Mouse (Mus musculus) large intestine, adult 2 months (tissue): ENCODE results near the gene Plpp6. TPM values are rescaled to one million over a fixed set of nuclear protein-coding genes. Genes with fewer than 3 reads are reported as not detected.

Experiments used
- DNase-seq: peaks from one replicate; pipeline ENCODE4 v3.0.0-alpha.2; 2012; ENCODE audit warnings: low read depth, low spot score
- WGBS: fragments of 180-500 bp; shearing (Covaris S2); methylation state at CpG from one replicate; pipeline ENCODE4 v1.1.7; 2018; 5-methylcytosine and 5-hydroxymethylcytosine counted together
- polyA plus RNA-seq: library from polyadenylated mRNA; depleted of rRNA; stranded (reverse); fragments of >200 nt; gene quantifications from 2 replicates; pipeline ENCODE4 v1.2.3, GENCODE M21; 2012; rRNA removed

The Plpp6 gene
- polyA plus RNA-seq: 13.8 and 17.9 TPM in 2 replicates

DNA sequence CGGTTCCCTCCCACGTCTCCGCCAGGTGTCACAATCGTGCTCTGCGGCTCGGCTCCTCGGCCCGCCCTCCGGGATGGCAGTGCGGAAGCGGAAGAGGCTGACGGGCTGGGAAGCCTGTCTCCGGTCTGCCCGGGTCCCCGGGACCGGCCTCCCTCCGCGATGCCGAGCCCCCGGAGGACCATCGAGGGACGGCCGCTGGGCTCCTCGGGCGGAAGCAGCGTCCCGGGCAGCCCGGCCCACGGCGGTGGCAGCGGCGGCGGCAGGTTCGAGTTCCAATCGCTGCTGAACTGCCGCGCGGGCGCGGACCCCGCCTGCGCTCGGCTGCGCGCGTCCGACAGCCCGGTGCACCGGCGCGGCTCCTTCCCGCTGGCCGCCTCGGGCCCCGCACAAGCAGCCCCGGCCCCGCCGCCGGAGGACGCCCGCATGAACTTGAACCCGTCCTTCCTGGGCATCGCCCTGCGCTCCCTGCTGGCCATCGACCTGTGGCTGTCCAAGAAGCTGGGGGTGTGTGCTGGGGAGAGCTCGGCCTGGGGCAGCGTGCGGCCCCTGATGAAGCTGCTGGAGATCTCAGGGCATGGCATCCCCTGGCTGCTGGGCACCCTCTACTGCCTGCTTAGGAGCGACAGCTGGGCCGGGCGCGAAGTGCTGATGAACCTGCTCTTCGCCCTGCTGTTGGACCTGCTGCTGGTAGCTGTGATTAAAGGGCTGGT, at the start of gene Plpp6:
Plpp6 (plus strand) TSS at position 112 of the 710 bp plus-strand sequence.
- DNase-seq: peak; percentile 58
- under 1% methylated on average over 73 of the region's 73 CpGs for WGBS

DNA sequence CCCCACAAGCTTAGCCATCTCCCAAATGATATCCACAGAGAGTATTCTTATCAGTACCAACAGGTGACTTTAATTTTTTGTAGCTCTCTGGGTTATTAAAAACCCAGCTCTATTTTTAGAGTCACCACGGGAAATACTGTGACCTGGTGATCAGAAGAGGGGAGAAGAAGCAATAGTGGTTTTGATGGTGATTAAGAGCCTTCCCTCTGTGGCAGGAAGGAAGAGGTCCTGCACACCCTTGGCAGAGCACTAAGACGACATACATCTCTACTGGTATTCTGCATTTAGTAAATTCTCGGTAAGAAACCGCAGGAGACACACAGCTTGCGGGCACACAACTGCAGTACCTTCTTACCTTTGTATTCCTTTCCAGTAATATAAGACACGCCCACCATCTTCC, 49.2 kb upstream of the Plpp6 start:
- 73% methylated on average over 6 of the region's 6 CpGs for WGBS

DNA sequence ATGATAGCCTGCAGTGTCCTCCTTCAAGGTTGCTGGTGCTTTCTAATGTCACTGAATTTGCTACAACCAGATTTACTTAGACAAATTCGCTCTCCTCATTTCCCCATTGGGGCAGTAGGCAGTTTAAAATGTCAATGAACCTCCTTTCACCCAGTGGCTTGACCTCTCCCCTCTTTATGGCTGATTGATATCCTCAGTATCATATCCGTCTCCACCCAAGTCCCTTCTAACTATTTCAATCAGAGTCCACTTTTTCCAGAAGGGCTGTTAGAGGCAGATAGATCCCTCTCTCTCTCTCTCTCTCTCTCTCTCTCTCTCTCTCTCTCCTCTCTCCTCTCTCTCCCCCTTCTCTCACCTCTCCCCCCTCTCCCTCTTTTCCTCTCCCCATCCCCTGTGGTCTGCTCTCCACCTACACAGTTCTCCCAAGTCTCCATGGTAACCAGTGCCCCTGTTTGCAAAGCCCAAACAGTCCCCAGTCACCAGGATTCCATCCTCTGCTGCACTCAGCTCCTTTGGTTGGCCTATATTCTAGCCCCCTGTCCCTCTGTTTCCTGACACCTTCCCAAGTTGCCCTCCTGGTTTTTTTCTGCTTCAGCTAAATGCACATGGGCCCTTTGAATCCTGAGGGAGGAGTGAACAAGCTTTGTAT, 48.0 kb upstream of the Plpp6 start:
- WGBS: 51% methylated on average over 2 of the region's 2 CpGs
- no peak for DNase-seq

More for the DNA sequence above, 49.2 kb upstream of the Plpp6 start:
- DNase-seq: no peak

DNA sequence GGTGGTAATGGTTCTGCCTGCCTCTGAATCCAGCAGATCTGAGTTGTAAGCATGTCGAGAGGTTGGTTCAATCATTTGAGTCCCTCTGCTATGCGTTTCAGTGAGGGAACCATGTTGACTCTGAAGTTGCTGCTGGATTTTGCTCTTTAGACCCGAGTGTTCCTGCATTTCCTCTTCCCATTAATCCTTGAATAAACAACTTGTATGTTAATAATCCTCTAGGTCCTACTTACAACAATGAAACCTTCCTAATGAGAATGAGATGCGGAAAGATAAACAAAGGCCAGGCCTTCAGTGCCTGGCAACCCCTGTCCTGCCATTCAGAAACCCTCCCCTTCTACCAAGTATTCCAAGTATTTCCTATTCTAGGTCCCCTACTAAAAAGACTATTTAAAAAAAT, 47.3 kb upstream of the Plpp6 start:
- DNase-seq: no peak
- WGBS: 42% methylated on average over 4 of the region's 4 CpGs

DNA sequence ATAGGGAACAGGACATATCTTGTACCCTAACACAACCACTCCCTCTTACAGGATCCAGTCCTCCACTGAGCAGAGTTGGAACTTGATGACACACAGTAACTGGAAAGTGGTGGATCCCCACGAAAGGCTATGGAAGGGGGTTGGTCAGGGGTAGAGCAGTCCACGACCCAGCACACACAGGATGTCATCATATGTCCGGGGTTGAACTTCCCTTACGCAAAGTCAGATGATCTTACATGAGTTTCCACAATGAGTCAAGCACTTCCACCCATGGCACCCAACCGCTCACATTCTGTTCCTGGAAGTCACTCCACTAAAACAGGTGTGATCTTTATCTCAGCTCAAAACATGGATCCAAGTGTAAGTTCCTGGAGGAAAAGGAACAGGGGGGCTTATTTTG, 45.9 kb upstream of the Plpp6 start:
- 82% methylated on average over 5 of the region's 5 CpGs for WGBS
- no peak for DNase-seq

DNA sequence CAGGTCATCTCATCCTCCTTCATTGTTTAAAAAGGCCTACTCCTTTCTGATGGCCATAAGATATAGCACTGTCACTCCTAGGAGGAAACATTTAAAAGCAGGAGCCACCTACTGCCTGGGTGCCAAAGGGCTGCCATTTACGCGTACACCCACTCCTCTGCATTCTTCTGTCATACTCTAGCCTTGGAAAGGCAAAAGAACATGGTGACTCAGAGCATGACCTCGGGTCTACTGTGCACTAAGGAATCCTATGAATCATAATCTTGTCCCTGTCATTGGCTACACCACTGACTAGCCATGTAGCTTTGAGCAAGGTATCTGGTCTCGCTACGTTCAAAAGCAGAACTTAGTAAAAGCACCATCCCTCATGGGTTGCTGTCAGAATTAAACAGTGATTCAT, 37.4 kb upstream of the Plpp6 start:
- 87% methylated on average over 5 of the region's 5 CpGs for WGBS

DNA sequence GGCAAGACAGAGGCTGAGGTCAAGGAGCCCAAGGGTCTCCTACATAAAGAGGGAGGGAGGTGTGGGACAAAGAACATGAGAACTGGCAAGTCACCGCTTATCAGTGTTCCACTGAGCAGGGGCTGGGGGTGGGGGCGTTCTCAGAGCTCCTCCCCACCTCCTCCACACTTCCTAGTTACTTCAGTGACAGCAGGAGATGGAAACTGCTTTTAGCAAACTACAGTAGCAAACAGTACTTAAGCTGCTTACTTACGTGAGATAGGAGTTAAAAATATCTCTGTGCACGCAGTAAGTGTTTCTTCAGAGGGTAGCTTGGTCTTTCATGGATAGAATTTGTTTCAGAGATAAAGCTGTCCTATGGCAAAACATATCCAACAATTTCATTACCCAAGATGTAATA, 36.4 kb upstream of the Plpp6 start:
- DNase-seq: no peak
- WGBS: 67% methylated on average over 4 of the region's 4 CpGs

More for the DNA sequence above, 37.4 kb upstream of the Plpp6 start:
- no peak for DNase-seq

DNA sequence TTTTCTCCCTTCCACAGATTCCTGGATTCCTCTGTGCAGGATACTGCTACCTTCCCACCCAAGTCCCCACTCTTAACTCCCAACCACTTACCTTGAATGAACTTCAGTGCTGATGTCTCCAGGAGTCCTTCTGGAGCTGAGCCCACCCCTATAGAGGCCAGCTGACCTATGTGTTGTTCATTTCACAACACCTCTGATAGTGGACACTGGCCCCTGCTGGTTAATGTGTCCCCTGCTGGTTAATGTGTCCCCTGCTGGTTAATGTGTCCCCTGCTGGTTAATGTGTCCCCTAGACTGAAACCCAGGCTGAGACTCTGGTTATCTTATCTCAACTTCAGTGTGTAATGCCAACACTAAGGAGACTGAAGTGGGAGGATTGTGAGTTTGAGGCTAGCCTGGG, 34.7 kb upstream of the Plpp6 start:
- DNase-seq: no peak

DNA sequence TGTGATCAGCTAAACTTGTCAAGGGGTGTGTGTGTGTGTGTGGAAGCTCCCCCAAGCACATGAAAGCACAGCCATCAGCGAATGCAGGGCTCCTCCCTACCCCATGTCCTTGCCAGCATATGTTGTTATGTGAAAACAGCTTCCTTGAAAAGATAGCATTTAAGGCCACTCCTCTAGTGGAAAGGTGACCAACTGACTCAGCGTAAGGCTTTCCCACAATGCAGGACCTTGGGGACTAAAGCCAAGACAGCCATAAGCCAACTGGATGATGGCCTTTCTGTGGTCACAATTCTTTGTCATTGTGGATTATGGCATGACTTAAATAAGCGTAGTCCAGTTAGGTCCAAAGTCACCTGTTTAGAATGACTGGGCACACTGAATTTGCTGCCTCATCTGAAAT, 28.9 kb upstream of the Plpp6 start:
- peak; percentile 10 for DNase-seq
- 44% methylated on average over 3 of the region's 3 CpGs for WGBS

DNA sequence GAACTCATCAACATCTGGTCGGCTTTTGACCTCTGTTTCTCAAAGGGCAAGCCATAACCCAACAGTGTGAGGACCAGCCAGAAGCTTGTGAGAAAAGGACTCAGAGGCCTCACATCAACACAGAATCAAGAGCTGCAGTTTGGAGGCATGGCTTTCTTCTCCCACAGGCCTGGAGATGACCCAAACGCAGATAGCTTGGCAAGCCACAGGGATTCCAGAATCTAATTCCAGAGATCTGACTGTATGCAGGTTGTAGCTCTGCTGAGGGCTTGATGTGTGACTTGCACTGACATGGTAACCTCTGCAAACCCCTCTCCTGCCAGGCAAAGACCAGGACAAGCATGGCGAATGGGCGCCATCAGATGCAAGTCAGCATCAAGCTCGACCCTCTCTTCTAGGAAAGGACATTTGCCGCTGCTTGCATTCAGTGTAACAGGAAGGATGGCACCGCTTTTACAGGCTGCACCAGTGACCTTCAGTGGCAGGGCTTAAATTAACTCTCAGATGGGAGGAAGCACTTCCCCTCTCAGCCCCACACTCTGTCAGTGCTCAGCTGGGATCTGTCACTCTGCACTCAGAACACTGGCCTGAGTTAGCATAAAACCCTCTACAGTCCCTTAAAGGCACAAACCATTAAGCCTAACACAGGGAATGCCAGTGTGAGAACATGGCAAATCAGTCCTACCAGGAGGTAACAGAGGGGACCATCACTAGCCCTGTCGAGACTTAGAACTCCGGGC, 23.4 kb upstream of the Plpp6 start:
- WGBS: 68% methylated on average over 9 of the region's 9 CpGs

DNA sequence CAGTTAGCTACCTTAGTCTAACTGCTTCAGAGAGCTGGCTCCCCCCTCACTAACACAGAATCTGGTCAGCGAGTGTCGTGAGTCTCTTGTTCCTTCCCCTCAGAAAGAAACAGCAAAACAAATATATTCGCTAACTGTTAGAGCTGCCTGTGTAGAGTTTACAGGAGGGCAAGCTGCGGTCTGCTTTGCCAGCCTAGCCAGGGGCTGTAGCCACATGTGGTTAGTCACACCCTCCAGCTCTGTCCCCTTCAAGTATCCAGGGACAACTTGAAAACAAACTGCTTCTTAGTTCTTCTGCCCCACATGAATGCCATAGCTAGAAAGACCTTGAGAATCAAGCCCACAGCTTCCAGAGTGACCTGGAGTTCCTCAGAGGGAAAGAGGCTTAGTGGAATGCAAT, 22.5 kb upstream of the Plpp6 start:
- 51% methylated on average over 4 of the region's 4 CpGs for WGBS
- no peak for DNase-seq

More for the DNA sequence above, 23.4 kb upstream of the Plpp6 start:
- no peak for DNase-seq

DNA sequence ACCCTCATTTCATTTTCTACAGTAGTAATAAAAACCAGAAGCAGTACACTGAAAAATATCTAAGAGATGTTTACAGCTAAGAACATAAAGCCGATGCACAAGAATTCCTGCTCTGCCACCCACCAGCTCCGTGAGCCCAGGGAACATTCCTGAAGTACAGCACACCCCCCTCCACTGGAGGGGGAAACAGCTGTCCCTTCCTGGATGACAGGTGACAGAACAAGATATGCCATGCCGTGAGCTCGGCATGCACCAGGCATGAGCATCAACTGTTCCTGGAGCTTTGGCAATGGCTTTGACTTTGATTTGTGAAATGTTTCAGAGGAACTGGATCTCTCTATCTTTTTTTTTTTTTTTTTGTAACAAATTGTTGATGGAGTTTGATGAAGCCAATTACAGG, 17.0 kb upstream of the Plpp6 start:
- no peak for DNase-seq
- WGBS: 37% methylated on average over 4 of the region's 4 CpGs

DNA sequence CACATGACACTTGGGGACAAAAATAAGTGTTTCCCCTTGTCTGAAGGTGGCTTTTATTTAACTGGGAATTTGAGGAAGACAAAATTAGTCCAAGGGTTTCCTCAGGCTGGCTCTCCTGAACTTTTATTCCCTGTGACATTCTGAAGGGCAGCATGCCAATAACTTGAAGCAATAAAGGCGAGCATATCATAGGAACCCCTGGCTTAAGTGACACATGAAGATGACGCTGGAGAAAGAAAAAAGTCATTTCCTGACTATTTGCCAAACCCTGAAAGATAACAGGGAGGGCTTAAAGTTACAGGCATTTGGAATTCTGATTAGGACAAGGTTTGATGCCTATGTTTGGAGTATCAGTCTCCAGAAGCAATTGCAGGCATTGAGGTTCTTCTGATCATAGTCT, 16.4 kb upstream of the Plpp6 start:
- DNase-seq: no peak
- WGBS: 8% methylated on average over 2 of the region's 2 CpGs

DNA sequence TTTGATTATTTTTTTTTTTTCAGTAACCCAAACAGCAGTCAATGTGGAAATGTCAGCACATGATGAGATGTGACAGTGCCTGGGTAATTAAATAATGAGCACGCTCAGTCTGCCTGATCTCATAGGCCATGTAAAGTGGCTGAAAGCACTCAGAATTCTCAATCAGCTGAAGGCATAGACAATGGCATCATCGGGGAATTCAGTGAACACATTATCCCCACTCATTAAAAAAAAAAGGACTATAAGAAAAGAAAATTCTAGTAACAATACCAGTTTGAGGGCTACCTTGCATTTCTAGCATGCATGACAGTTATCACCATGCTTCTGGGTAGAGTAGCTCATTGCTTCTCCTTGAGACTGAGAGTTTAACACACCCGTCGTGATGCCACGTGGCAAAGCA, 12.5 kb upstream of the Plpp6 start:
- WGBS: 88% methylated on average over 5 of the region's 5 CpGs
- DNase-seq: no peak

DNA sequence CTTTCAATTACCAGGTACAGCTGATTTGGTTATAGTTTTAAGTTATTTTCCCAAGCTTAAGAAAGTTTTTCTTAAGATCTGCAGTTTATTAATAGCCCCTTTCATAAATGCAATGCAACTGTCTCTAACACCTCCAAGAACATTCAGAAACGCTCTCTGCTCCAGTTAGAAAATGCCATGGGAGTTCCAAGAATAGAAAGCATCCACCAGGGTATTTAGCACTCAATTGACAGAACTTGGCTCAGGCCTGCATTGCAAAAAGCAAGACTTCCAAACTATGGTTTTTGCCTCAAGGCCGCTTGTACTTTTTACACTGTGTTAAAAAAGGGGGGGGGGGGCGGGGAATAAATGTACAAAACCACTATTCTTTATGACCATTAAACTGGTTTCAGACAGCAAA, 640 bp upstream of the Plpp6 start:
- WGBS: 75% methylated on average over 3 of the region's 3 CpGs
- DNase-seq: no peak

DNA sequence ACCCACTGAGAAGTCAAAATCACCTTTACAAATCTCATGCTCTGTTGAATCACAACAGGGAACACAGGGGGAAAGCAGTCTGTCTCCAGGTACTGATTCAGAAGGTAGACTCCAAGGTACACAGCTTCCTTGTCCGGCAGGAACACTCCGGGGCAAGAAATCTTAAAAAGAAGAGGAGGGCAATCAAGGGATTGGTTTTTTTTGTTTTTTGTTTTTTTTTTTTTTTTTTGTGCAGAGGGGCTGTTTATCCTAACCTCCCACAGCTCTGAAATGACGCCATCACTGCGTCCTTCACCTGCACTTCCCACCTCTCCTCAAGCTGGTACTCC, 276 bp upstream of the Plpp6 start:
- DNase-seq: no peak
- WGBS: 4% methylated on average over 4 of the region's 4 CpGs

DNA sequence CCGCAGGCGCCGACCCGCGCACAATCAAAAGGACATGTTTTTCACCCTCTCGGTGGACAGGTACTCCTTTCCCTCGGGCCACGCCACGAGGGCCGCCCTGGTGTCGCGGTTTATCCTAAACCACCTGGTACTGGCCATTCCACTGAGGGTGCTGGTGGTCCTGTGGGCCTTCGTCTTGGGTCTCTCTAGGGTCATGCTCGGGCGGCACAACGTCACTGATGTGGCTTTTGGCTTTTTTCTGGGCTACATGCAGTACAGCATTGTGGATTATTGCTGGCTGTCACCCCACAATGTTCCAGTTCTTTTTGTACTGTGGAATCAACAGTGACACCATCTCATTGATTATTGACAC, 775 bp downstream of the Plpp6 start:
- no peak for DNase-seq
- WGBS: 4% methylated on average over 16 of the region's 16 CpGs

DNA sequence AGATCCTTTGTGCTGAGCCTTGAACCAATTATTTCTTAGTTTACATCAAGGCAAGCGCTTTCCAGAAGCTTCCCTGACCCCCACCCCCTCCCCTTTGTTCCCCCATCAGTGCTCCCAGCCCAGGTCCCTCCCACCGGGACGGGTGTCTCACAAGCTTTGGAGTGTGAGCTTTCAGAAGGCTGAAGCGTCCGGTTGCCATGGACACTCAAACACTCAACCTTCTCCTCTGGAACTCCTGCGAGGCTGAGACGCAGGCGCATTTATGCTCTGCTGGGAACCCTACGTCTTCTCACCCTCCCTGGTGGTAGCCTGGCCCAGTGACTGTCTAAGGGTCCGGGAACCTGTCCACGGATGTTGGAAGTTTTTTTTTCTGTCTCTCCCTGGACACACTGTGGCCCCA, 3.9 kb downstream of the Plpp6 start, which contains the start of gene 4430402I18Rik:
4430402I18Rik (minus strand) TSS at position 149 of the 400 bp plus-strand sequence.
- 65% methylated on average over 11 of the region's 11 CpGs for WGBS

DNA sequence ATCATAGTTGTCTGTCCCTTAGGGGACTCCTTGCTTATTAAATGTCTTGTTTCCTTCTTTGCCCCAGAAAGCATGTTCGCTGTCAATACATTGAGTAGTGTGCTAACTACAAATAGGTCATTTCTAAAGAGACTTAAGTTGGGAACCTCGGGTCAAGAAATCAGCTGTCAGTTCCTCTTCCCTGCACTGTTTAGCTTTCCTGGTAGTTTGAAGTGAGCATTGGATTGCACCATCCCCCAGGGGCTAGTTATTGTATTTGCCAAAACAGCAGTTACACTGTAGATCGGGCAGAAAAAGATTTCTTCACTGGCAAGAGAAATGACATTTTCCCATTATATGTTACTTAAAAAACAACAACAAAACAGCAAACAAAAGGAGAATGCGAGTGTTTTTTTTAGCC, 4.4 kb downstream of the Plpp6 start:
- no peak for DNase-seq
- 76% methylated on average over 4 of the region's 4 CpGs for WGBS

More for the DNA sequence above, 3.9 kb downstream of the Plpp6 start, which contains the start of gene 4430402I18Rik:
- no peak for DNase-seq

DNA sequence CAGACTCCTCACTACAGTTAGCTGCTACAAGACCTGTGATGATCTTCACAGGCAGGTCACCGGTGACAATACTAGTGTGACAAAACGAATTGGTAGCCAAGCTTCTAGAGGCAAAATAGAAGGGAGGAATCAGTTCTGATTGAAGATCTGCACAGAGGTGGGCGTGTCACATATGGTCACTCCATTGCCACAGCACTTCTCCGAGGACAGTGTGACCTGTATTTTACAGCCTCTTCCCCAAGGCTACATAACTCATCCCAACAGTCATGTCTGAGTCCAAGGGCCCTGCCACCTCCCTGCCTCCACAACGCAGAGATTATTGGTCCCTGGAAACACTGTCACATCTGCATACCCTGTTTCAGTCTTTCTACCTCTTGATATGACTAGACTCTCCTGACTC, 5.5 kb downstream of the Plpp6 start:
- 84% methylated on average over 5 of the region's 5 CpGs for WGBS
- no peak for DNase-seq

DNA sequence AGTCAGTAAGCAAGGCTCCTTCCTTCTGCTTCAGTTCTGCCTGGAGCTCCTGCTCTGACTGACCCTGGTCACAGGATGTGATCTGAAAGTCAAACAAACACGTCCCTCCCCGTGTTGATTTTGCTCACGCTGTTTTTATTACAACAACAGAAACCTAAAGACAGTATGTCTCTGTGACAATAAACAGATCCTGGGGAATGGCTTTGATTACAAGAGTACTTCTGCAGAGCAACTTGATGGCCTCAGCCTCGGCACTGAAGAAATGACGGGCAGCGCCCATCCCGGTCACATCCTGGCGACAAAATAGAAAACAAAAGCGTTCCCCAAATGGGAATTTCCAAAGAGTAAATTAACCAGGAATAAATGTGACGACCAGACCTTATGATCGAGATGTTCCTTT, 6.5 kb downstream of the Plpp6 start:
- 55% methylated on average over 11 of the region's 11 CpGs for WGBS
- no peak for DNase-seq
